ENCODE assay signal across 18 mouse cellular contexts in genomic region chr9:15705706-15706105, GRCm38 (mm10).
"Had no signal": no experiment of that assay in that cellular context is flagged by ENCODE, and none has a peak within 500 bp of the region (broad histone marks: within the 10 kb centered on the region; RNA-seq: fewer than 3 reads in every experiment).

No protein-coding gene starts in this region.

- DNase-seq: liver, postnatal 0 days; lung, adult 2 months; lung, postnatal 14 days; lung, postnatal 36 days; right cerebral cortex, postnatal 14 days; thymus, adult 18-20 months; thymus, postnatal 14 days; thymus, postnatal 36 days had no signal

- H3K27ac ChIP-seq: lung, embryonic 15.5 days; macrophage; midbrain, embryonic 13.5 days; midbrain, embryonic 15.5 days; neural tube, embryonic 12.5 days; stomach, embryonic 15.5 days; stomach, postnatal 0 days had no signal

- H3K27me3 ChIP-seq: lung, embryonic 15.5 days; midbrain, embryonic 13.5 days; midbrain, embryonic 15.5 days; neural tube, embryonic 12.5 days; stomach, embryonic 15.5 days had no signal

- H3K4me1 ChIP-seq: stomach, embryonic 15.5 days had no signal

- H3K4me3 ChIP-seq: lung, embryonic 15.5 days; megakaryocyte, embryonic 14.5 days; midbrain, embryonic 13.5 days; midbrain, embryonic 15.5 days; neural tube, embryonic 12.5 days; stomach, embryonic 15.5 days had no signal

- ATAC-seq: liver, postnatal 0 days; lung, postnatal 0 days; midbrain, embryonic 13.5 days; midbrain, embryonic 15.5 days had no signal

- H3K9me3 ChIP-seq: lung, embryonic 15.5 days; midbrain, embryonic 13.5 days; midbrain, embryonic 15.5 days; neural tube, embryonic 12.5 days; stomach, embryonic 15.5 days had no signal

- H3K36me3 ChIP-seq: lung, embryonic 15.5 days; midbrain, embryonic 13.5 days; midbrain, embryonic 15.5 days; neural tube, embryonic 12.5 days; stomach, embryonic 15.5 days had no signal

- H3K9ac ChIP-seq: liver, postnatal 0 days; lung, embryonic 15.5 days; midbrain, embryonic 13.5 days; midbrain, embryonic 15.5 days; neural tube, embryonic 12.5 days; stomach, embryonic 15.5 days had no signal

- H3K4me2 ChIP-seq: lung, embryonic 15.5 days; midbrain, embryonic 11.5 days; midbrain, embryonic 13.5 days; midbrain, embryonic 15.5 days; neural tube, embryonic 12.5 days; stomach, embryonic 15.5 days had no signal
